Comparison of ENCODE assay signal across 8 mouse cellular contexts in the genomic region with DNA sequence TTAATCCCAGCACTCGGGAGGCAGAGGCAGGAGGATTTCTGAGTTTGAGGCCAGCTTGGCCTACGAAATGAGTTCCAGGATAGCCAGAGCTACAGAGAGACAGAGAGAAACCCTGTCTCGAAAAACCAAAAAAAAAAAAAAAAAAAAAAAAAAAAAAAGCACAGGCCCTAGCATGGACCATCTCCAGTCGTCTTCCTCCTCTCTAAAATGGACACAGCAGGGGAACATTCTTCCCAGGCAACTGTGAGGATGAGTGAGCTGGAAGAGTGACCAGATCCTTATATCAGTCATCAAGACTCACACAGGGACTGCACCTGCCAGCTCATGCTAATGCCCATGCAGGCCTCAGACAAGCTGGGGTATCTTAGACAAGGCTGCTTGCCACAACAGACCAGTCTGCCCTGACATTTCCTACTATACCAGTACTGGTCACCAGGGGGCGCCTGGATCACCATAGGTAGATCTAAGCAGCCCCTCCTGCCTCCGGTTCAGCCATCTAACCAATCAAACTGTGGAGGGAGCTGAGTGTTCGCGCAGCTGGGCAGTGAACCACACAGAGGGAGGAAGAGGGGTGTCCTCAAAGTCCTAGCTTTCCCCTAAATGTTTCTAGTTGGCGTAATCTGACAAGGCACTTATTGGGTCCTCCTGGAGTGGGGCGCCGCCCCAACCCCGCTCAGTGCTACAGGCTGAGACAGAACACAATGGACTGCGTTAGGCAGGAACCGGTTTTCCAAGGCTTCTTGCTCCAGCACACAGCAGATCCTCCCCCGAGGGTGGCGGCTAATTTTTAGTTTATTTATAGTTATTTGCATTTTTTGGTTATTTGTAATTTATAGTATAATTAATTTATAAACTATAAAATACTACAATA. TPM values are rescaled to one million over a fixed set of nuclear protein-coding genes. Genes with fewer than 3 reads are reported as not detected.
A peak's percentile ranks its signal among the peaks of the same experiment; 100 is the strongest.
DNase-seq lines count a peak whose midpoint lies in the region; ATAC-seq and TF ChIP-seq lines count a peak whose summit lies in the region.

No protein-coding gene starts in this region.

- peak; percentile 82 for DNase-seq in c-Kit-positive CD71-positive TER-119-positive erythroid progenitor cells, embryonic 14.5 days (ENCODE audit: low spot score)
- peak; percentile 98 to 99 for DNase-seq in heart, postnatal 10 days
- DNase-seq in large intestine, adult 2 months (ENCODE audit: low read depth, low spot score): peak; percentile 83
- peak; percentile 94 for DNase-seq in liver, postnatal 0 days
- DNase-seq in testis, postnatal 14 days (ENCODE audit: low spot score): peak; percentile 92

- H3K27me3 ChIP-seq in E14TG2a.4 (ENCODE audit: insufficient read depth, low read length): no peaks in the 10 kb centered on the region
- no peaks in the 10 kb centered on the region for H3K27me3 ChIP-seq in forebrain, embryonic 13.5 days
- H3K27me3 ChIP-seq in liver, postnatal 0 days (ENCODE audit: insufficient read depth, low read length): no peaks in the 10 kb centered on the region
- no peaks in the 10 kb centered on the region for H3K27me3 ChIP-seq in neural tube, embryonic 15.5 days (replicated peaks)

- H3K9me3 ChIP-seq in E14TG2a.4 (ENCODE audit: low read length): no peaks in the 10 kb centered on the region
- H3K9me3 ChIP-seq in forebrain, embryonic 13.5 days (replicated peaks): no peaks in the 10 kb centered on the region
- H3K9me3 ChIP-seq in liver, postnatal 0 days (ENCODE audit: low read length): no peaks in the 10 kb centered on the region
- no peaks in the 10 kb centered on the region for H3K9me3 ChIP-seq in neural tube, embryonic 15.5 days (replicated peaks)

- 22% methylated on average over 16 of the region's 16 CpGs for WGBS in forebrain, embryonic 13.5 days
- WGBS in large intestine, adult 2 months: 19% methylated on average over 16 of the region's 16 CpGs
- WGBS in liver, postnatal 0 days (ENCODE audit: insufficient replicate concordance): 19% methylated on average over 16 of the region's 16 CpGs
- WGBS in neural tube, embryonic 15.5 days: 20% methylated on average over 16 of the region's 16 CpGs

- TF ChIP-seq EP300 in liver, postnatal 0 days (IDR thresholded peaks at IDR 0.05; ENCODE audit: low read depth): no peak

- H3K27ac ChIP-seq in forebrain, embryonic 13.5 days: peak overlapping the region; percentile 16; the same call in 1 of the 2 replicates
- H3K27ac ChIP-seq in liver, postnatal 0 days (ENCODE audit: low read depth): no peak overlapping the region
- H3K27ac ChIP-seq in neural tube, embryonic 15.5 days (replicated peaks): peak overlapping the region; percentile 58; the same call in 1 of the 2 replicates

- peak overlapping the region; percentile 59 for H3K4me2 ChIP-seq in forebrain, embryonic 13.5 days
- peak overlapping the region; percentile 62 for H3K4me2 ChIP-seq in liver, postnatal 0 days (ENCODE audit: low read depth, low read length)
- H3K4me2 ChIP-seq in neural tube, embryonic 15.5 days: peak overlapping the region; percentile 62

- peaks cover 26% of the 10 kb centered on the region for H3K4me1 ChIP-seq in E14TG2a.4 (replicated peaks; ENCODE audit: low read depth, low read length)
- no peaks in the 10 kb centered on the region for H3K4me1 ChIP-seq in forebrain, embryonic 13.5 days
- no peaks in the 10 kb centered on the region for H3K4me1 ChIP-seq in liver, postnatal 0 days (ENCODE audit: insufficient read depth)
- peaks cover 3% of the 10 kb centered on the region for H3K4me1 ChIP-seq in neural tube, embryonic 15.5 days

- peak; percentile 66 for TF ChIP-seq CTCF in E14TG2a.4 (conservative IDR thresholded peaks at IDR 0.05; ENCODE audit: low read length)
- peak; percentile 93 for TF ChIP-seq CTCF in liver, postnatal 0 days (IDR thresholded peaks at IDR 0.05; ENCODE audit: low read depth)

- peak overlapping the region; percentile 60 for H3K4me3 ChIP-seq in E14TG2a.4 (replicated peaks; ENCODE audit: low read length)
- peak overlapping the region; percentile 28 for H3K4me3 ChIP-seq in forebrain, embryonic 13.5 days
- 0 out of 2 replicates have a peak overlapping the region, but pooled peaks have one; percentile 12 for H3K4me3 ChIP-seq in liver, postnatal 0 days (ENCODE audit: low read depth, low read length)
- H3K4me3 ChIP-seq in neural tube, embryonic 15.5 days (replicated peaks): peak overlapping the region; percentile 35

- no peaks in the 10 kb centered on the region for H3K36me3 ChIP-seq in E14TG2a.4 (ENCODE audit: insufficient read depth, low read length)
- no peaks in the 10 kb centered on the region for H3K36me3 ChIP-seq in forebrain, embryonic 13.5 days (ENCODE audit: poor library complexity, severe bottlenecking)
- no peaks in the 10 kb centered on the region for H3K36me3 ChIP-seq in liver, postnatal 0 days (replicated peaks; ENCODE audit: insufficient read depth, low read length)
- H3K36me3 ChIP-seq in neural tube, embryonic 15.5 days: no peaks in the 10 kb centered on the region

- intact Hi-C loops in heart, postnatal 10 days (cut with DNase I): loop anchor here (1.0 to 5.0 kb wide), 3 partner anchors 48 to 443 kb away; a partner anchor contains a TSS

- peak; percentile 95 for ATAC-seq in forebrain, embryonic 13.5 days
- peak; percentile 93 for ATAC-seq in liver, postnatal 0 days
- peak; percentile 86; the same call in 1 of the 2 replicates for ATAC-seq in neural tube, embryonic 15.5 days (ENCODE audit: low FRiP score)

- peak overlapping the region; percentile 43; the same call in 1 of the 2 replicates for H3K9ac ChIP-seq in forebrain, embryonic 13.5 days
- H3K9ac ChIP-seq in liver, postnatal 0 days (replicated peaks): no peak overlapping the region
- H3K9ac ChIP-seq in neural tube, embryonic 15.5 days (replicated peaks): peak overlapping the region; percentile 43; the same call in 1 of the 2 replicates

RNA-seq across cellular contexts. Expression of a gene that starts 51.6 kb away (rescaled TPM):
- 0.43 and 0.57 TPM in 2 replicates for polyA plus RNA-seq in forebrain, embryonic 13.5 days (2015; fragmentation: Nextera tagmentation; extraction: Ambion mirVana)
- 1 to 10 TPM; 1.5 to 3.2 TPM for total RNA-seq in heart, postnatal 10 days (2021)
- polyA plus RNA-seq in large intestine, adult 2 months (2012; rRNA removed): 0.23 and 0.46 TPM in 2 replicates
- 0.08 and 0.29 TPM in 2 replicates for polyA plus RNA-seq in liver, postnatal 0 days (2015; fragmentation: Nextera tagmentation; extraction: Ambion mirVana)
- polyA plus RNA-seq in neural tube, embryonic 15.5 days (2015; fragmentation: Nextera tagmentation; extraction: Ambion mirVana): 0.26 and 0.86 TPM in 2 replicates

RNA-seq across cellular contexts. Expression of a gene that starts 52.2 kb away (rescaled TPM):
- polyA plus RNA-seq in forebrain, embryonic 13.5 days (2015; fragmentation: Nextera tagmentation; extraction: Ambion mirVana): 8.2 and 8.3 TPM in 2 replicates
- 10 to 100 TPM; 64.8 to 73.9 TPM for total RNA-seq in heart, postnatal 10 days (2021)
- 25.6 and 31.4 TPM in 2 replicates for polyA plus RNA-seq in large intestine, adult 2 months (2012; rRNA removed)
- polyA plus RNA-seq in liver, postnatal 0 days (2015; fragmentation: Nextera tagmentation; extraction: Ambion mirVana): 5.3 and 5.4 TPM in 2 replicates
- polyA plus RNA-seq in neural tube, embryonic 15.5 days (2015; fragmentation: Nextera tagmentation; extraction: Ambion mirVana): 27.2 and 28.5 TPM in 2 replicates

RNA-seq across cellular contexts. Expression of a gene that starts 55.6 kb away (rescaled TPM):
- polyA plus RNA-seq in forebrain, embryonic 13.5 days (2015; fragmentation: Nextera tagmentation; extraction: Ambion mirVana): 0.39 and 1.1 TPM in 2 replicates
- total RNA-seq in heart, postnatal 10 days (2021): not detected
- polyA plus RNA-seq in large intestine, adult 2 months (2012; rRNA removed): 0.49 TPM in 1 of 2 replicates, not detected in the other
- polyA plus RNA-seq in liver, postnatal 0 days (2015; fragmentation: Nextera tagmentation; extraction: Ambion mirVana): not detected in 2 replicates
- 1.7 and 2.5 TPM in 2 replicates for polyA plus RNA-seq in neural tube, embryonic 15.5 days (2015; fragmentation: Nextera tagmentation; extraction: Ambion mirVana)
